Mouse (Mus musculus): ENCODE measurements around the gene Elmsan1. TPM values are rescaled to one million over a fixed set of nuclear protein-coding genes. Genes with fewer than 3 reads are reported as not detected.

Elmsan1 gene
- polyA plus RNA-seq, 1 experiment from 2014 or later = 9.6 TPM

DNA sequence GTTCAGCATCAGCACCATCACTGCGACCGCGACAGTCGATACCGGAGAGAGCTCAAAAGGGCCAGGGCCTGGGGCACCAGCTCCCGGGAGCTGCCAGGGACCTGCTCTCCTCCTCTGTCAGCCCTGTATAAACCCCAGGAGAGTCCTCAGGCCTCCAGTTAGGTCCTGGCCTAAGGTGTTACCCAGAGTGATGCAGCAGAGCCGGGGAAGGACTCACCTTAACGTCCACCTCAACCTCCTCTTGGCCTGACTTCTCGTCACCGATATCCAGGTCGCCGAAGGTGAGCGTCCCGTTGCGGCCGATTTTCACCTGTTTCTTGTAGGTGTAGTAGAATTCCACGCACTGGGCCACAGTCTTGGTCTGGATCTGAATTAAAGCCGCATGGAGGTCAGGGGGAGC lies 62.5 kb downstream of the Elmsan1 start:
- no peak overlapping the region for H3K27ac ChIP-seq (ENCODE audit: low read depth, low read length)
- no peak overlapping the region for H3K4me2 ChIP-seq (ENCODE audit: low read depth, low read length, severe bottlenecking)
- no peaks in the 10 kb centered on the region for H3K27me3 ChIP-seq (ENCODE audit: control insufficient read depth, insufficient read depth, low read length)
- 94% methylated on average over 18 of the region's 18 CpGs for WGBS
- no peaks in the 10 kb centered on the region; the same call in 1 of the 2 replicates for H3K36me3 ChIP-seq (ENCODE audit: control insufficient read depth, insufficient read depth, low read length)
- H3K4me3 ChIP-seq (ENCODE audit: low read depth, low read length) = no peak overlapping the region
- H3K4me1 ChIP-seq (replicated peaks; ENCODE audit: control insufficient read depth, insufficient read depth, low read length) = 0 out of 2 replicates have a peak, but pooled peaks cover 2% of the 10 kb centered on the region
- peak; percentile 37 for DNase-seq (ENCODE audit: low spot score)
- H3K9me3 ChIP-seq (ENCODE audit: control insufficient read depth, low read length) = no peaks in the 10 kb centered on the region
- no peak for ATAC-seq (replicated peaks; ENCODE audit: low FRiP score)
- H3K9ac ChIP-seq (ENCODE audit: low read length) = no peak overlapping the region

DNA sequence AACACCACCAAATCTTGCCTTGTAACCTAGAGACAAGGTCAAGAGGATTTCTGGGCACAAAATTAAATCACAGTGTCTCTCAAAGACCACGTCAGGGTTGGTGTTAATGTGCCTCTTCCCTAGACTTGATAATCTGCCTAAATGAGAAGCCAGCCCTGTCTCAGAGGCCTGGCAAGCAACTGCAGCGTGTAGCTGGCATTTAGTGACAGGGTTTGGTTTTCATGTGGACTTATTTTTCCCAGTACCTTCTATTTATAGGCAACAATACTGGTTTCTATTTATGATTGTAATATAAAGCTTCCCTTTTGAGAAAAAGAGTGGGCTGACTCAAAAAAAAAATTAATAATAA lies 63.2 kb downstream of the Elmsan1 start:
- DNase-seq (ENCODE audit: low spot score) = no peak
- H3K36me3 ChIP-seq (ENCODE audit: control insufficient read depth, insufficient read depth, low read length) = no peaks in the 10 kb centered on the region; the same call in 1 of the 2 replicates
- no peak overlapping the region for H3K4me2 ChIP-seq (ENCODE audit: low read depth, low read length, severe bottlenecking)
- ATAC-seq (replicated peaks; ENCODE audit: low FRiP score) = no peak
- H3K27ac ChIP-seq (ENCODE audit: low read depth, low read length) = no peak overlapping the region
- H3K9me3 ChIP-seq (ENCODE audit: control insufficient read depth, low read length) = no peaks in the 10 kb centered on the region
- H3K9ac ChIP-seq (ENCODE audit: low read length) = no peak overlapping the region
- H3K27me3 ChIP-seq (ENCODE audit: control insufficient read depth, insufficient read depth, low read length) = no peaks in the 10 kb centered on the region
- no peak overlapping the region for H3K4me3 ChIP-seq (ENCODE audit: low read depth, low read length)
- WGBS = 87% methylated on average over 2 of the region's 2 CpGs
- 0 out of 2 replicates have a peak, but pooled peaks cover 2% of the 10 kb centered on the region for H3K4me1 ChIP-seq (replicated peaks; ENCODE audit: control insufficient read depth, insufficient read depth, low read length)

DNA sequence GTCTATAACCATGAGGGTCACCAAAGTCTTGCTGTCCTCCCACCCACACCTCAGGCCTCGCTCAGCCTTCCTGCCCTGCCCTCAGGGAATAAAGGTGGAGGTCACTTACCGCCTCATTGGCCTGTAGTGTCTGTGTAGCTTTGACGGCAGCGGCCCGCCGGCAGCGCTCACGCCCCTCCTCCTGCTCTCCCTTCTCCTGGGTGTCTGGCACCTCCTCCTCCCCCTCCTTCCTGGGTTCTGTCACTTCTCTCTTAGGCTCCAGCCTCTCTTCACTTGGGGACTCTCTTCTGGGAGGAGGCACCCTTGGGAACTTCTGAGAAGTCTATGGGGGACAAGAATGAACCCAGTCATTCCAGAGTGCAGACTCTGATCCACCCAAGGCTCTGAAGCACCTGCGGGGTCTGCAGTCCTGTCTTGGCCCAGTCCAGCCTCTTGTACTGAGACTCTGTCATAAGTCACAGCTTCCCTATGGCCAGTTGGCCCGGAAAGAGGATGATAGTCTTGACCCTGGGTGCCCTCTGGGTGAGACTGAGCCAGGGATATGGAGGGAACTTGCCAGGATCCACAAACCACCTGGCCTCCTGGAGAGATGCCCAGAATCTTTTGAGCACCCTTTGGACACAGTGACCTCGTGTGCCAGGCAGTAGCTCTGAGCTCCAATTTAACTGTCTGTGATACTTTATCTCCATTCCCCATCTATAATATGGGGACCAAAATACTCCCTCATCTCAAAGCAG lies 63.7 kb downstream of the Elmsan1 start:
- Histone ChIP-seq H3K9ac (ENCODE audit: low read length) (no peak overlapping the region), H3K27ac (ENCODE audit: low read depth, low read length) (no peak overlapping the region), H3K9me3 (ENCODE audit: control insufficient read depth, low read length) (no peaks in the 10 kb centered on the region), H3K4me3 (ENCODE audit: low read depth, low read length) (no peak overlapping the region), H3K36me3 (ENCODE audit: control insufficient read depth, insufficient read depth, low read length) (no peaks in the 10 kb centered on the region; the same call in 1 of the 2 replicates), H3K27me3 (ENCODE audit: control insufficient read depth, insufficient read depth, low read length) (no peaks in the 10 kb centered on the region), H3K4me2 (ENCODE audit: low read depth, low read length, severe bottlenecking) (no peak overlapping the region), H3K4me1 (replicated peaks; ENCODE audit: control insufficient read depth, insufficient read depth, low read length) (0 out of 2 replicates have a peak, but pooled peaks cover 2% of the 10 kb centered on the region)
- 83% methylated on average over 11 of the region's 11 CpGs for WGBS
- ATAC-seq (replicated peaks; ENCODE audit: low FRiP score) (no peak), DNase-seq (ENCODE audit: low spot score) (no peak)

DNA sequence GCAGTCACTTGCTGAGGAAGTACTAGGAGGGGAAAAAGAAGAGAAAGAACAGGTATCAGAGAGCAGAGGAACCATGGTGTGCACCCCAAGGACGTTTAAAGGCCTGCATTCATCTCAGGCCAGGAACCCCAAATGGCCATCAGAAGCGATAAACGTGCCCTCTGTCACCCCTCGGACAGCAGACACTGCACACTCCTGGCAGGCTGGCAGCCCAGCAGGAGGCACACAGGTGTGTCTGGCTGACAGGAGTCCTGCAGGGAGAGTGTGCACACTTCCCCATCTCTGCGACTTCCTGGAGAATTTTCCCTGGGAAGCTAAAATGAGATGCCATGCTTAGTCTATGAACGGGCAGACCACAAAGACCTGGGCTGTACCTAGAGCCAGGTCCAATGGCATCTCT lies 65.3 kb downstream of the Elmsan1 start:
- H3K9ac ChIP-seq (ENCODE audit: low read length) = no peak overlapping the region
- WGBS = 85% methylated on average over 6 of the region's 6 CpGs
- no peak overlapping the region for H3K4me2 ChIP-seq (ENCODE audit: low read depth, low read length, severe bottlenecking)
- no peaks in the 10 kb centered on the region; the same call in 1 of the 2 replicates for H3K36me3 ChIP-seq (ENCODE audit: control insufficient read depth, insufficient read depth, low read length)
- DNase-seq (ENCODE audit: low spot score) = no peak
- H3K4me1 ChIP-seq (replicated peaks; ENCODE audit: control insufficient read depth, insufficient read depth, low read length) = peaks cover 5% of the 10 kb centered on the region; the same call in 1 of the 2 replicates
- no peak overlapping the region for H3K4me3 ChIP-seq (ENCODE audit: low read depth, low read length)
- no peak overlapping the region for H3K27ac ChIP-seq (ENCODE audit: low read depth, low read length)
- ATAC-seq (replicated peaks; ENCODE audit: low FRiP score) = no peak
- H3K27me3 ChIP-seq (ENCODE audit: control insufficient read depth, insufficient read depth, low read length) = no peaks in the 10 kb centered on the region
- H3K9me3 ChIP-seq (ENCODE audit: control insufficient read depth, low read length) = no peaks in the 10 kb centered on the region

DNA sequence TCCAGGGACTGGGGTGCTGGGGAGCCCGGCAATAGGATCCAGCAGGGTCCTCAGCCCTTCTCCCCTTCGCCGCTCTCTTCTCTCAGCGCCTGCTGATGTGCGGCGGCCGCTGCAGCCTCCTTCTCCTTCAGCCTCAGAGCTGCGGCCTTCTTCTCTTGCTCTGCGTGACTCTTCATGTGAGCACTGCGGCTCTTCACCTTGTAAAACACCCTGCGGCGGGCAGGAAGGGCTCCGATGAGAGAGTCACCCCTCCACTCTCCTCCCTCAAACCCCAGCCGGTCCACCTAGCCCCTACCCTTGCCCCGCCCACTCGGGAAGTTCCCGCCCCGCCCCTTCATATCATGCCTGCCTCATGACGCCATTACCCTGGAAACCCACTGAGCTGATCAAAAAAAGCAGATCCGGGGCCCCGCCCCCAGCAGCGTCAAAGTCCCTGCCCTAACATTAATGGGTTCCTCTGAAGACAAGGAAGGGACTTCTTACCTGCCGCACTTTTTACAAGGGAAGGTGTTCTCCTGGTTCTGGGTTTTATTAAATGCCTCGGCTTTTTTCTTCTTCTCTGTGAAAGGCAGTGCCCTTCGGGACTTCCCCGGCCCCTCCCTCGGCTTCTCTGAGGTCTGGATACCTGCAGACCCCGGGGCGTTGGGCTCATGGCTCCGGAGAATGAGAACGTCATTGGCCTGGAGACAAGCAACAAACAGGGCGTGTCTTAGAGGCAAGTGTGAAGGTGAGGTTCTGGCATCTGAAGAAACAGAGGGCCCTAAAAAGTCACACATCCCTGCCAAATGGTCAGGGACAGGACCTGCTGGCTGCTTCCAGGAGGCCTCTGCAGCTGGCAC lies 66.1 kb downstream of the Elmsan1 start:
- Histone ChIP-seq H3K9me3 (ENCODE audit: control insufficient read depth, low read length) (no peaks in the 10 kb centered on the region), H3K36me3 (ENCODE audit: control insufficient read depth, insufficient read depth, low read length) (no peaks in the 10 kb centered on the region; the same call in 1 of the 2 replicates), H3K27ac (ENCODE audit: low read depth, low read length) (no peak overlapping the region), H3K9ac (ENCODE audit: low read length) (no peak overlapping the region), H3K27me3 (ENCODE audit: control insufficient read depth, insufficient read depth, low read length) (no peaks in the 10 kb centered on the region), H3K4me3 (ENCODE audit: low read depth, low read length) (no peak overlapping the region), H3K4me2 (ENCODE audit: low read depth, low read length, severe bottlenecking) (no peak overlapping the region), H3K4me1 (replicated peaks; ENCODE audit: control insufficient read depth, insufficient read depth, low read length) (peaks cover 6% of the 10 kb centered on the region; the same call in 1 of the 2 replicates)
- WGBS = 81% methylated on average over 32 of the region's 32 CpGs
- ATAC-seq (replicated peaks; ENCODE audit: low FRiP score) (no peak), DNase-seq (ENCODE audit: low spot score) (peak; percentile 65)

DNA sequence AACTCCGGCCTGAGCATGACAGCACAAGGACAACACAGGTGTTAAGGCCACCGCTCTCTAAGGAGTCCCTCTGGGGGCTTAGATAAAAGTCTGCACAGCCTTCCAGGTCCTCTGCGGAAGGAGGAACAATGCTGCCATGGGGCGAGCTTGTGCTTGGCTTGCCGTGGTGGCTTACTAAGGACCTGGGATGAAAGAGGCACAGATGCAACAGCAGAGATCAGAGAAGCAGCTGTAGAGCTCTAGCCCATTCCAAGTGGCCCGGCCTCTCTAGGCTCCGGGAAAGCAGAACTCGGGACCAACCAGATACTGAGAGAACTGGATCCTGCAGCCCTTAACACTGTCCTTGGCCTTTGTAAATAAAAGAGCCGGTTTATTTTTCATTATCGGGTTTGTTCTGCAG lies 66.8 kb downstream of the Elmsan1 start:
- Histone ChIP-seq H3K9ac (ENCODE audit: low read length) (no peak overlapping the region), H3K4me3 (ENCODE audit: low read depth, low read length) (no peak overlapping the region), H3K27ac (ENCODE audit: low read depth, low read length) (no peak overlapping the region), H3K4me1 (replicated peaks; ENCODE audit: control insufficient read depth, insufficient read depth, low read length) (peaks cover 6% of the 10 kb centered on the region; the same call in 1 of the 2 replicates), H3K9me3 (ENCODE audit: control insufficient read depth, low read length) (no peaks in the 10 kb centered on the region), H3K36me3 (ENCODE audit: control insufficient read depth, insufficient read depth, low read length) (no peaks in the 10 kb centered on the region; the same call in 1 of the 2 replicates), H3K4me2 (ENCODE audit: low read depth, low read length, severe bottlenecking) (no peak overlapping the region), H3K27me3 (ENCODE audit: control insufficient read depth, insufficient read depth, low read length) (no peaks in the 10 kb centered on the region)
- DNase-seq (ENCODE audit: low spot score) (no peak), ATAC-seq (replicated peaks; ENCODE audit: low FRiP score) (no peak)
- WGBS = 91% methylated on average over 10 of the region's 10 CpGs

DNA sequence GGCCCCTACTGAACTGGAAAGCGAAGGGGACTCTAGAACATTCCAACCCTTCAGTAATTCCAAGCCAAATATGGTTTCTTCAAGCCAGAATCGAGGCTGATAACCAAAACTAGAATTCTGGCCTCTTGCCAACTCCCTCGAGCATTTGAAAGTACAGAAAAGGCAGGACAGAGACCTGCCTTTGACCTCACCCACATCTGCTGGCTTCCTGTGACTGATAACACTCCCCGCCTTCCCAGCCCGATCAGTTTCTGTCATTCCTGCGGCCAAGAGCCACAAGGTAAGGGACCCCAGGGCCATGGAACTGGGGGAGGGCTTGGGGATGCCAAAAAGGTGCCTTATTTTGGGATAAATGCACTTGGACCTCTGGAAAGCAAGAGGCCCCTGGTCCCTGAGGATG lies 67.7 kb downstream of the Elmsan1 start:
- WGBS = 84% methylated on average over 6 of the region's 6 CpGs
- Histone ChIP-seq H3K4me1 (replicated peaks; ENCODE audit: control insufficient read depth, insufficient read depth, low read length) (peaks cover 6% of the 10 kb centered on the region; the same call in 1 of the 2 replicates), H3K9ac (ENCODE audit: low read length) (no peak overlapping the region), H3K9me3 (ENCODE audit: control insufficient read depth, low read length) (no peaks in the 10 kb centered on the region), H3K27ac (ENCODE audit: low read depth, low read length) (no peak overlapping the region), H3K36me3 (ENCODE audit: control insufficient read depth, insufficient read depth, low read length) (no peaks in the 10 kb centered on the region; the same call in 1 of the 2 replicates), H3K4me2 (ENCODE audit: low read depth, low read length, severe bottlenecking) (no peak overlapping the region), H3K4me3 (ENCODE audit: low read depth, low read length) (no peak overlapping the region), H3K27me3 (ENCODE audit: control insufficient read depth, insufficient read depth, low read length) (no peaks in the 10 kb centered on the region)
- ATAC-seq (replicated peaks; ENCODE audit: low FRiP score) = no peak
- DNase-seq (ENCODE audit: low spot score) = no peak

DNA sequence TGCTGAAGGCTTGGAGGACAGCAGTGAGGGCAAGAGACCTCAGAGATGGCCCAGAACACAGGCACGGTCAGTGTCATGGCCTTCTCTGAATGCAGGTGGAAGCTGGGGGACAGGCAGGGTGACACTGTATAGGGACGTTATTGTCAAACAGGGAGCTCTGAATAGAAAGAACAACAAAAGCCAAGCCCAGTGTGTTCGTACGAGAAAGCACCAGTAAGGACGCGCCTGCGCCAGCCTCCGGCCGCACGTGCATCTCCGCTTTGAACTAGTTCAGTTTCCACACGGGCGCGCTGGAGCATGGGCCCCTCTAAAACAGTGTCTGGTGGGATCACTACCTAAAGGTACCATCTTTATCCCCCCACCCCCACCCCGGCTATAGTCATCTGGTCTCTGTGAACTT lies 68.7 kb downstream of the Elmsan1 start:
- no peaks in the 10 kb centered on the region for H3K9me3 ChIP-seq (ENCODE audit: control insufficient read depth, low read length)
- H3K27ac ChIP-seq (ENCODE audit: low read depth, low read length) = no peak overlapping the region
- H3K4me1 ChIP-seq (replicated peaks; ENCODE audit: control insufficient read depth, insufficient read depth, low read length) = peaks cover 6% of the 10 kb centered on the region; the same call in 1 of the 2 replicates
- no peak for ATAC-seq (replicated peaks; ENCODE audit: low FRiP score)
- no peak overlapping the region for H3K9ac ChIP-seq (ENCODE audit: low read length)
- no peak overlapping the region for H3K4me2 ChIP-seq (ENCODE audit: low read depth, low read length, severe bottlenecking)
- no peaks in the 10 kb centered on the region; the same call in 1 of the 2 replicates for H3K36me3 ChIP-seq (ENCODE audit: control insufficient read depth, insufficient read depth, low read length)
- WGBS = 75% methylated on average over 15 of the region's 15 CpGs
- DNase-seq (ENCODE audit: low spot score) = no peak
- no peak overlapping the region for H3K4me3 ChIP-seq (ENCODE audit: low read depth, low read length)
- no peaks in the 10 kb centered on the region for H3K27me3 ChIP-seq (ENCODE audit: control insufficient read depth, insufficient read depth, low read length)
